Mouse (Mus musculus) cerebellum, adult 2 months (tissue): ENCODE results near the gene Gm9508.

ENCODE experiments used
- CTCF ChIP-seq: fragments of 200-500 bp; IDR thresholded peaks from 2 replicates; pipeline ENCODE4 v1.5.1; 2011; ENCODE audit warnings: low read depth, mild to moderate bottlenecking, control low read depth, low read length, moderate library complexity, borderline replicate concordance; ENCODE audit not compliant: insufficient read depth
- POLR2A ChIP-seq: fragments of 200-500 bp; IDR thresholded peaks from 2 replicates; pipeline ENCODE4 v1.6.1; 2011; ENCODE audit warnings: low read length, control low read depth, borderline replicate concordance; ENCODE audit not compliant: insufficient read depth

DNA sequence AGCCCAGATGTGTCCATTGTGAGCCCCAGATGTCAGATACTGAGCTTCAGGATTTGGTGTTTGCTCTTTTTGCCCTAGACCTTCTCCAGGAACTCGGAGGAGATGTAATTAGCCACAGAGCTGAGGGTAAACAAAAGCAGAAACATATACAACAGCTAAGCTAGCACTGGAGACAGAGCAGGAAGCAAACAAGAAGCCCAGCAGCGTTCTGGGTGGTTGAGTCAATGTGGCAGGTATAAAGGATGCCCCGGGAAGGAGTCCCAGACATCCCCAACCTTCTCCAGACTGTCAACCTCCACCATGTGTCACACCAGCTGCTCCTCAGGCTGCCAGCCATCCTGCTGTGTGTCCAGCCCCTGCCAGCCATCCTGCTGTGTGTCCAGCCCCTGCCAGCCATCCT is 29.2 kb upstream of the Gm9508 start, which contains the start of gene Gm10100:
- TF ChIP-seq CTCF, result no peak
- TF ChIP-seq POLR2A, result no peak
